Mouse (Mus musculus) heart, postnatal 14 days (tissue): Measurements from ENCODE around the gene Fam19a3. TPM values are rescaled to one million over a fixed set of nuclear protein-coding genes. Genes with fewer than 3 reads are reported as not detected.
"Not testable (repeated sequence)": the region's sequence is repeated elsewhere in the genome, so short reads cannot be mapped to it uniquely, and the experiment has no call there.

Experiments
- DNase-seq, 2 experiments: peaks; one replicate each; pipeline ENCODE4 v3.0.0; 2021 to 2022
- intact Hi-C: fragments of 180-260 bp; cut with DNase I; formaldehyde crosslinking; loops from one replicate; pipeline ENCODE4 v1.15.1; 2025
- long read RNA-seq, 2 experiments: library from polyadenylated mRNA; stranded (forward); transcript quantifications; one replicate each; pipeline ENCODE4 v2.0.0; 2021
- total RNA-seq, 2 experiments: library from RNA; stranded (reverse); gene quantifications; 2 replicates each; pipeline ENCODE4 v1.2.3; 2021

Gene Fam19a3
- total RNA-seq: 1 to 10 TPM; 2.2 to 2.3 TPM
- long read RNA-seq, experiment 1: 0 reads
- long read RNA-seq, experiment 2, partial matches to known transcripts: 0 of 1 reads
- long read RNA-seq, experiment 2, other reads (novel, unspliced or antisense): 1 of 1 reads

DNA sequence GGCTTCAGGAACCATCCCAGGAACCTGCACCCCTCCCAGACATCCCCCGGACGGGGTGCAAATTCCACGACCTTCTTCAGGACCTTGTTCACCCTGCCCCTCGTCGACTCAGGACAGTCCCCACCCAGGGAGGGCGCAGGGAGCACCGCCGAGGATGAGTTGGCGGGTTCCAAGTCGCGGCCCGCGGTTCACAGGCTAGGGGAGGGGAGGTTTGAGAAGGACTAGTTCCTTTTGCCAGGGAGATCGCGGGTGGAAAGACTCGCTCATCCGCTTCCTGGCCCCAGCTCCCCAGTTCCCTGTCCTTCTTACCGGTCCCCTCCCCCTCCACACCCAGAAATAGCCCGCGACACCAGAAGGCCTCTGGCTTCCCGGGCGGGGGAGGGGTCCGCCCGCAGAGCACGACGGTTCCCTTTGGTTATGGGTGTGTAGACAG lies at the start of gene Fam19a3:
Gene Fam19a3, minus strand, starts transcription at position 370 of the 433 bp plus-strand sequence.
- intact Hi-C loops: loop anchor here (10.0 kb wide), 1 partner anchor 1757 kb away; the partner anchor contains the start of gene Csde1
- peak; percentile 67 to 77 for DNase-seq

DNA sequence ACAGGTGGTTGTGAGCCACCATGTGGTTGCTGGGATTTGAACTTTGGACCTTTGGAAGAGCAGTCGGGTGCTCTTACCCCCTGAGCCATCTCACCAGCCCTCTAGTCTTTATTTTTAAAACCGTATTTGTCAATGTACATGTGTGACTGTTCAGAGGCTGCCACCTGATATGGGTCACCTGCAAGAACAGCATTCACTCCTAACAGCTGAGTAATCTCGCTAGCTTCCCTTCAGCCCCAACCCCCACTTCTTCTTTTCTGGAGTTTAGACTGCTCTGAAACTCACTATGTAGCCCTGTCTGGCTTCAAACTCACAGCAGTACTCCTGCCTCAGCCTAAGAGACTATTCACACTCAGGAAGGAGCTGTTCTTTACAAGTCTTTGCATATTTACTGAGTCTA lies 40.8 kb upstream of the Fam19a3 start:
- intact Hi-C loops: no loop called here
- no peak for DNase-seq

DNA sequence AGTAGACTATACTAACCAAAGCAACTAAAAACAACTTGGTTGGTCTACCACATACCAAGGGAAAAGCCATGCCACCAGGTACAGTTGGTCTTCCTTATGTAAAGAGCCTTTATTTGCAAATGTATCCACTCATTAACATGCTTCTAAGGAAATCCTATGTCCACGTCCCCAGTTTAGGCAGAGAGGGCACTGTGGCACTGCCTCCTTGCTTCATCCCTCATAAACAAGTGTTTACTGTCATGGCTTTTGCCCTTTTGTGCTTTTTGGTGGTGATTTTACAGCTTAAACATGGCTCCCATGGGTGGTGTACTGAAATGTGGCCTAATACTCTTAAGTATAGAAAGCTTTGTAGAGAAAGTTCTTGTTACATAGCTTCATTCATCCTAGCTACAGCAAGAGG lies 38.8 kb upstream of the Fam19a3 start:
- intact Hi-C loops: no loop called here
- DNase-seq: no peak

DNA sequence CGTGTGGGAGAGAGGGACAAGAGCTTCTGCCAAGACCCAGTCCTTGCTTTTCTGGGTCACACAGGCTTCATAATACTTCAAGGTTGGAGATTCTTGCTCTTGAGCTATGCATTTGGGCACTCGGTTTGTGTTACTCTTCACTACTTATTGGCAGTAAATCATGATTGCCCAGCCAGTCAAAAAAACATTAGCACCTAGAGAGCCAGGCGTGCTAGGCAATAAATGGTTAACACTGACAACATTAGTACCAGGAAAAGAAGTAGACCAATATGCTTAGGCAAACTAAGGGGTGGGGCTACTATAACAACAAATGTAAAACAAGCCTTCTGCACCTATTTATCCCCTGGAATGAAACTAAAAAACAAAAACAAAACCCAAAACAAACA lies 37.1 kb upstream of the Fam19a3 start:
- intact Hi-C loops: loop anchor here (2.0 kb wide), 1 partner anchor 46 kb away; the partner anchor contains the start of genes Capza1 and St7l
- peak in 1 of 2 experiments; percentile 16 for DNase-seq

DNA sequence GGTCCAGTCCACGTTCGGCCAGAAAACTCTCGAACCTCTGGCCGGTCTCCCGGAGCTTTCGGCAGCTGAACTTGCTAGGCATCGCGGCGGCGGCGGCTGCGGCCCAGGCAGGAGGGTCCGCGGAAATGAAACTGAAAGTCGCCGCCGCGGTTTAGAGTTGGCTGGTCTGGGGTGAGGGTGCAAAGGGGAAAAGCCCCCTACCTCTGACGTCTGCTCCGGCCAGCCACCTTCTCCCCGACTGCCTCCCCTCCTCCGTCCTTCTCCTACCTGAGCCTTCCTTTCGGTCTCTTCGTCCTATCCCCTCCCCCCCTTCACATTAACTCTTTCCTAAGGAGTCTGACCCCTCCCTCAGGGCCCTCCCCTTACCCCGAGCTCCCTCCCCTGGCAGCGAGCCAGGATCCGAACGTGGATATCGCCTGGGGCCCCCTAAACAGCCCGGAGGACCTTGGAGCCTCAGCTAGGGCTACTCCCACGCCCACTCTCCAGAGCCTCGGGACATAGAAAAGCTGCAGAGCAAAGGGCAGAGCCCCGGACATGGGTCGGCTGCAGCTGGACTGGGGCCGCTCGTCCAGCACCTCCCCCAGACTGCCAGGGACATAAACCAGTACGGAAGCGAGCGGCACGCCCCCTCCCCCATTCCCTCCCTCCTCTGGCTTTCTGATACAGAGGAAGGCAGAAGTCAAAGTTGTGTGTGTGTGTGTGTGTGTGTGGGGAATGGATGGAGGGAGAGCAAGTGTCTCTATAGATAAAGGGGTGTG lies 36.5 kb upstream of the Fam19a3 start, which contains the start of gene Mov10:
Gene Mov10, minus strand, starts transcription at position 573 of the 758 bp plus-strand sequence.
- intact Hi-C loops: loop anchor here (2.0 kb wide), 2 partner anchors 29 to 47 kb away; partner anchors contain the start of genes Capza1, Rhoc and St7l
- DNase-seq: peak; percentile 75

DNA sequence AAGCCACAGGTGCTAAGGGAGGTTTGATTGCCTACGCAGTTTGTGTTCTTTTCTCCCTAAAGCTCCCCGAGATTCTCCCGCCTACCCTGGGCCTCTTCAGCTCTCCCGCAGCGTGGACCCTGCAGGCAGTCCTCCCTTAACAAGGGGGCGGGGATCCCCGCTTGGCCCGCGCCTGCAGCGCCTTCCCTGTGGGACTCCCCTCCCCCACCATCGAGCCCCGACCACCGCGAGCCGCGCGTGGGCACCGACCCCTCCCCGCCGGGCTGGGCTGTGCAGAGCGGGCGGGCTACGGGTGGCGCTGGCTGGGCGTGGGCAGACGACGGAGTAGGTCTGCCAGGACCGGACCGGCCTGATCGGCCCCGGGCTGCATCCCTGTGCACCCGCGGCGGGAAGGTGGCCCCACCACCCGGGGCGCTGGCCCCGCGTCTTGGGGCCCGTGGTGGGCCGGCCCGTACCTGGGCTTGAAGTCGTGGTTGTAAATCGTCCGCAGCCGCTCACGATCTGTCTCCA lies 35.9 kb upstream of the Fam19a3 start:
- intact Hi-C loops: loop anchor here (2.0 kb wide), 1 partner anchor 29 kb away; the partner anchor contains the start of gene Rhoc
- DNase-seq: peak; percentile 66 to 67

DNA sequence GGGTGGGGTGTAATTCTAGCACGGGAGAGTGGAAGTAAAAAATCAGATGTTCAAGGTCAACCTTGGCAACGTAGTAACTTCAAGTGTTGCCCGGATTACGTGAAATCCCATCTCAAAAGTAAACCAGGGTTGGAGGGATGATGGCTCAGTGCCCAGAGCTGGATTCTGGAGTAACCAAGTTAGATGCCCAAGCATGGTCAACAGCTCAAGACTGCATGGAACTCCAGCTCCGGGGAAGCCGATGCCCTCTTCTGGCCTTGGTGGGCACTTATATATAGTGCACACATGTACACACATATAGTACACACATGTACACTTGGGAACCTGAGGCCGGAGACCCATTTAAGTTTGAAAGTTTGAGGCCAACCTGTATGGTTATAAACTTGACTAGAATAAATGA lies 34.5 kb upstream of the Fam19a3 start:
- intact Hi-C loops: loop anchor here (2.0 kb wide), 1 partner anchor 27 kb away; the partner anchor contains the start of gene Rhoc

DNA sequence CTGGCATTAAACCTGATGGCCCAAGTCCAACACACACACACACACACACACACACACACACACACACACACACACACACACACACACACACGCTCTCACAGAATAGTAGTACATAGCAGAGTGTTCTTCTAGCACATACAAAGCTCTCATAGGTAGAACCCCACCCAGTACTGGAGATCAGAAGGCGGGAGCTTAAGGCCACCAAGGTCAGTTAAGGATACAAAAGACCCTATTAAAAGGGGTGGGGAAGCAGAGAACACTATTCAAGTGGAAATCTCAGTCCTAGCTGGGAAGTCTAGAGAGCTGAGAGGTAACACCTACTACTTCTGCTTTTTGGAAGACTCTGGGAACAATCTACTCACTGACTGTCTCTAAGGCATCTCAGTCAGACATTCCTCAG lies 33.7 kb upstream of the Fam19a3 start:
- no peak for DNase-seq
- intact Hi-C loops: no loop called here

More for the DNA sequence above, 34.5 kb upstream of the Fam19a3 start:
- DNase-seq: no peak

DNA sequence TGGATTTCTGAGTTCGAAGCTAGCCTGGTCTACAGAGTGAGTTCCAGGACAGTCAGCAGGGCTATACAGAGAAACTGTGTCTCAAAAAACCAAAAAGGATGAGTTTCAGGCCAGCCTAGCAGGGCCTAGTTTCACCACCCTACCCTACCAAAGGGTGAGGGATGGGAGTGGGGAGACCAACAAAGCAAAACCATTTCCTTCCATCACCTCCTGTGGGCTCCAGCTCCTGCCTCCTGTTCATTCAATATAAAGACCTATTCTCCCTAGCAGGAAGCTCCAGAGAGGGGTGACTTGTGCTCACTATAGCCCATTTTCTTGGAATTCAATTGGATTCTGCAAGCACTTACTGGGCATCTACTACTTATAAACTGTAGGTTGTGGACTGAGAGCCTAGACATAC lies 33.1 kb upstream of the Fam19a3 start:
- intact Hi-C loops: no loop called here
- DNase-seq: no peak

DNA sequence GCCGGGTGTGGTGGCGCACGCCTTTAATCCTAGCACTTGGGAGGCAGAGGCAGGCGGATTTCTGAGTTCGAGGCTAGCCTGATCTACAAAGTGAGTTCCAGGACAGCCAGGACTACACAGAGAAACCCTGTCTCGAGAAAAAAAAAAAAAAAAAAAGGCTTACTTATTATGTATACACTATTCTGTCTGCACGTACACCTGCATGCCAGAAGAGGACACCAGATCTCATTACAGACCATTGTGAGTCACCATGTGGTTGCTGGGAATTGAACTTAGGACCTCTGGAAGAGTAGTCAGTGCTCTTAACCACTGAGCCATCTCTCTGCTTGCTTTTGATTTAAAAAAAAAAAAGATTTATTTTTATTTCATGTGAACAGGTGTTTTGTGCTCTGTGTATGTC lies 31.6 kb upstream of the Fam19a3 start:
- DNase-seq, intact Hi-C loops: not testable (repeated sequence)

DNA sequence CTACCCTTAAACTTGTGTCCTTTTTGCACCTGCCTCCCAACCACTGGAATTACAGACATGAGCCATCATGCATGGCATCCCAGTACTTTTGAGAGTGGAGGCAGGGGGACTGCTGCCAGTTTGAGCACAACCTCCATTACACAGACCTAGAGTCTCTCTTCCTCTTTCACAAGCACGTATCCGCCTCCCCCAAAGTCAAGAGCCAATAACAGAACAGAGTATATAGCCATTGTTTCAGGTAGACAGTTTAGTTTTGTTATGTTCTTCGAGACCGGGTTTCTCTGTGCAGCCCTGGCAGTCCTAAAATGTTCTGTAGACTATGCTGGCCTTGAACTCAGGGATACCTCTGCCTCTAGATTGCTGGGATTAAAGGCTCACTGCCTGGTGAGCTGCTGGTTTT lies 30.6 kb upstream of the Fam19a3 start:
- intact Hi-C loops: no loop called here

DNA sequence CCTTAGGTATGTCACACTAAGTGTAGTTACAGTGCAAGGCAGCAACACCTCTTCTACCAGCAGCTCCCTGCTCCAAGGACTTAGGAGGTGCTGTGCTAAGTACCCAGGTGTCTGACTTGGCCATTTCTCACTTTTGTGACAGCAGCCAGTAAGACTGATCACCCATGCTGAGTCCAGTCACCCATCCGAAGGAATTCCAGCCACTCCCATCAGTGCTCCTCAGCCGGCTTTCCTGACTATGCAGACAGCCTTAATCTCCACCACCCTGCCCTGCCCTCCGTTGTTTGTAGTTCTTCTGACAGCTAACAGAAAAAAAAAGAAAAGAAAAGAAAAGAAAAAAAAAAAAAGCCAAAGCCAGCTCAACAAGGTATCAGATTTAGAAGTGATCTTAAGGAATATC lies 30.1 kb upstream of the Fam19a3 start:
- intact Hi-C loops: no loop called here
- no peak for DNase-seq

More for the DNA sequence above, 30.6 kb upstream of the Fam19a3 start:
- DNase-seq: no peak

DNA sequence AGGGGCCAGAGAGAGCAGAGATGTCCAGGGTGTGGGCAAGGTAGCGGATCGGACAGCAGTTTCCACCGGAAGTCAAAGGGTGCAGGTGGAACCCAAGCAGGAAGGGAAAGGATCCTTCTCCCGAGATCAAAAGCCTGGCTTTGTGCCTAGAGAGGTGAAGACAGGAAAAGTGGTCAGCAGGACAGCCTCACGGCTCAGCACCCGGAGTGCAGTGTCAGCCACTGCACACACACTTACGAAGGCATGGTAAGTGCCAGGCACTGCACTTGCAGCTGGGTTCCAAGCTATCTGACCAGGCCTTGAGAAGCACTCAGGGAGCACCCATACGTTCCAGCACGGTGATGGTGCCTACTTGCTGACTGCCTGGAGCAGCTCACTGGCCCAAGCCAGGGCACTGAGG lies 23.9 kb upstream of the Fam19a3 start:
- no peak for DNase-seq
- intact Hi-C loops: no loop called here

DNA sequence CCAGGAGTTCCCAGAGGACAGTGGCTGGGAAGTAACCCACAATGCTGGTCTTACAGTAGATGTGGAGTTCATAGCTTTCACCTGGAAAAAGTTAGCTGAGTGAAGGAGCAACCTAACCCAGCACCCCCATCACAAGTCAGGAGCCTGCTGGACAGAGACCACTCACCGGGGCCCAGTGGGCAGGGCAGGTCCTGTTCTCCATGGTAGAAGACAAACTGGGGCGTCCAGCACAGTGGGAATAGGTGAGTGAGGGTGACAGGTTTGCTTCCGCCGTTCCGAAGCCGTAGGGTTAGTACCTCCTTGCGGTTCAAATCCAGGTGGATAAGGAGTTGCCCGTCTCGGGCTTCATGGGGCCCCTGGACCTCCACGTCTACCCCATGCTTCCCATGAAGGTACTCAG lies 22.7 kb upstream of the Fam19a3 start:
- intact Hi-C loops: no loop called here
- no peak for DNase-seq

DNA sequence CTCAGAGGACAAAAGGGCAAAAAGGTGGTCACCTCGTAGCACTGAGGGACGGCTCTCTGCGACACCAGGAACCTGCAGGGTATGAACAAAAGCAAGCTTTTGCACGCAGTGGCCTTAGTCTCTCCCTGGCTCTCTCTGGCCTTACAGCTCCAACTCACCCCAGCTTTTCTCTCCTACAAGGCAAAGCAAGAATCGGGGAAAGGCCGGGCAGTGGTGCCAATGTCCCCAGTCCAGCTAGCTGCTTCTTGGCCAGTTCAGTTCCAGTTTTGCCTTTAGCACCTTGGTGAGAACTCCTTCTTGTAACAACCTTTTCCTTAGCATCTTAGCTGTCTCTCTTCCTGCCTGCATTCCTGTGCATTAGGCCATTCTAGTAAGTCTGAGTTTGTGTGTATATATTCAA lies 19.8 kb upstream of the Fam19a3 start:
- no peak for DNase-seq
- intact Hi-C loops: no loop called here

DNA sequence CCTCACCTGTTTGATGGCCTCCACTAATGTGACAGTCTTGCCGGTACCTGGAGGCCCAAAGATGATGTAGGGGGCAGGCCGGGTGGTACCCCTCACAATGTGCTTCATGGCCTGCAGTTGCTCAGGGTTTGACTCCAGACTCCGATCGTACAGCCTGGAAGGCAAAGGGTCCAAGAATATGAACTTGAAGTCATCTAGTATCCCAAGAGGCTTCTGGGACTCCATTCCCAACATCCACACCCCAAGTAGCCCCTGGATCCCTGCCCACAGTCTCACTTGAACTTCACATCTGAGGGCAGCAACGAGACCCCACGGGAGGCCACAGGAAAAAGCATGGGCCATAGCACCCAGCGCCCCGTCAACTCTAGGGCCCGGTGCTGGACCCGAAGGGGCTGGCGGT lies 19.0 kb upstream of the Fam19a3 start:
- intact Hi-C loops: no loop called here

DNA sequence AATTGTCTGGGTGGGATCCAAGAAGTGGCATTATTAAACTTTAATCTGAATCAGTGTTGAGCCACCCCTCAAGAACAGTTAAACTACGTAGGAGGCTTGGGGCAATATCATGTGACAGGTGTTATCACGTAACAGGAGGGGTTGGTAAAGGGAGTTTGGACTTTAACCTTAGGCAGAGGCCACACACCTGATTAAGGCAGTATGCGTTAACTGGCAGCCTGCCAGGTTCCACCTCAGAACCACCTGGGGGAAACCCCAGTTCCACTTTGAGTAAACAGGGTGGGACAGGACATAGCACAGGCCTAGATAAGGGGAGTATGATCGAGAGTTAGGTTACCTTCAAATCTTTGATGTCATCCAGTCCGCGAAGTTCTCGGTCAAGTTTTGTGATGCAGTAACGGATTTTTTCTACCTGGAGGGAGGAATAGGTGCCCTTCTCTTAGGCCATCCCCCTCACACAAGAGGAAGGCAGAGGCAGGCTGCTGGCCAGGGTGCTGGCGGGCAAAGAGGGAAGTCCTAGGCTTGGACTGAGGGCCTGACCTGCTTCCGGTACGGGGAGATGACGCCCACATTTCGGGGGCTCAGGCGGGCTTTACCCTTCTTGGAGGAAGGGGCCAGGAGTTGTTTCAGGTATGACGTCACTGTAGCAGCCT lies 14.9 kb upstream of the Fam19a3 start:
- intact Hi-C loops: no loop called here
- DNase-seq: no peak

More for the DNA sequence above, 19.0 kb upstream of the Fam19a3 start:
- DNase-seq: no peak

DNA sequence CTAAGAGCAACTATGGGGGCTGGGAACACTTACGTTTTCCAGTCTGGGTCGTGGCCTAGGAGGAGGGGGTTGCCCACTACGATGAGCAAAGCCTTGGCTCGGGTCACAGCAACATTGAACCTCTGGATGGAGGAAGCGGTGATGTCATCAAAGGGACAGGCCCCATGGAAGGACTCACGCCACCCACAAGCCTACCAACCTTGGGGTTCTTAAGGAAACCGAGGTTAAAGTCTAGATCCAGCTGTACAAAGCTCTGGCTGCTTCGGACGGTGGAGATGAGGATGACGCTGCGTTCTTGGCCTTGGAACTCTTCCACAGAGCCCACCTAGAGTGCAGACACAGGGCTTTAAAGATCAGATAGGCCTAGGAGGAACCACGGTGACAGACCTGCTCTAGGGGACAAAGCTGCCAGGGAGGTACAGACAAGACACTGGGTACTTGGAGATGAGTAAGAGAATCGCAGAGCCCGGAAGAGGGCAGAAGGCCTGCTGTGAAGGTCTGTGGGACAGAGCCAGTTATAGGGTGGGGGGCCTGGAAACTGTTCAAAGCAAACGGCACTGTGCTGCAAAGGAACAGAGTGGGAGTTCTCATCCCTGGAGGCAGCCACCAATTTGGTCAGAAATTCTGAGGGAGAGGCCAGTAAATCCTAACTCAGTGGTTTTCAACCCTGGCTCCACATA lies 14.2 kb upstream of the Fam19a3 start:
- no peak for DNase-seq
- intact Hi-C loops: no loop called here

DNA sequence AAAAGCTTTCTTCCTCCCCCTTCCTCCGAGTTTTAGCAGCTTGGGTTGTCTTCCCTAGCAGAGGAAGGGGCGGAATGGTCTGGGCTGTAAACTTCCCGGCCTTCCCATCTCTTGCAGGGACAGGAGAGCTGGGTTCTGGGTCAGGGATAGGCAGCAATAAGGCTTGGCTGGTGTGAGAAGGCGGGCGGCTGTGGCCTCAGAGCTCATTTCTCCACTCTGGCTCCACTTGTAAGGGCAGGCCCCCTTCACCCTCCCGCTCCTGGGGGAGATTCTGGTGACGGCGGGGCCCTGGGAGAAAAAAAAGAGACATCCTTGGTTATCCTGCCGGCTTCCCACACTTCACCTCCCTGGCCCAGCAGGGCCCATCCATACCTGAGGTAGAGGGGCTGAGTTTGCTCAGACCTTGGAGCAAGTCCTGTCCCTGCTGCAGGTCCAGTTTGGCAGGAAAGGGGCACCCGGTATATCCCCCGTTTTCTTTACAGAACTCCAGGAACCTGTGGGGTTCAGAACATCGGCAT lies 13.4 kb upstream of the Fam19a3 start:
- intact Hi-C loops: no loop called here
- no peak for DNase-seq
